Mouse (Mus musculus) neural tube, embryonic 11.5 days (tissue): ENCODE data around the gene Lemd2. TPM values are rescaled to one million over a fixed set of nuclear protein-coding genes. Genes with fewer than 3 reads are reported as not detected.
"Not testable (repeated sequence)": the region's sequence is repeated elsewhere in the genome, so short reads cannot be mapped to it uniquely, and the experiment has no call there.

ENCODE experiments used
- ATAC-seq: fragments of 200-750 bp; cut with Nextera tagmentation; 2 replicates; pipeline ENCODE4 v1.8.0; 2017; ENCODE audit warnings: moderate number of reproducible peaks, mild to moderate bottlenecking, moderate TSS enrichment, moderate library complexity; ENCODE audit not compliant: insufficient read depth, low FRiP score, low TSS enrichment
- DNase-seq: peaks from one replicate; pipeline ENCODE4 v3.0.0-alpha.2; 2015; ENCODE audit warnings: low spot score
- H3K27ac ChIP-seq: fragments of 300-500 bp; sonication (generic); 2 replicates; pipeline ENCODE4 v1.5.1; 2014; ENCODE audit warnings: low read depth, mild to moderate bottlenecking, low read length
- H3K27me3 ChIP-seq: fragments of 300-500 bp; sonication (generic); 2 replicates; pipeline ENCODE4 v1.6.1; 2014; ENCODE audit warnings: mild to moderate bottlenecking, low read length, mixed read lengths; ENCODE audit not compliant: control insufficient read depth, insufficient read depth
- H3K36me3 ChIP-seq: fragments of 300-500 bp; sonication (generic); 2 replicates; pipeline ENCODE4 v1.6.1; 2014; ENCODE audit warnings: mild to moderate bottlenecking, low read length, moderate library complexity, mixed read lengths; ENCODE audit not compliant: control insufficient read depth, insufficient read depth
- H3K4me1 ChIP-seq: fragments of 300-500 bp; sonication (generic); 2 replicates; pipeline ENCODE4 v1.6.1; 2014; ENCODE audit warnings: low read length, mixed read lengths; ENCODE audit not compliant: control insufficient read depth, insufficient read depth
- H3K4me2 ChIP-seq: fragments of 300-500 bp; sonication (generic); 2 replicates; pipeline ENCODE4 v1.6.1; 2014; ENCODE audit warnings: low read depth, mild to moderate bottlenecking, moderate library complexity
- H3K4me3 ChIP-seq: fragments of 300-500 bp; sonication (generic); 2 replicates; pipeline ENCODE4 v1.5.1; 2014; ENCODE audit warnings: low read depth, low read length
- H3K9ac ChIP-seq: fragments of 300-500 bp; sonication (generic); 2 replicates; pipeline ENCODE4 v1.6.1; 2014; ENCODE audit warnings: mild to moderate bottlenecking, low read length
- H3K9me3 ChIP-seq: fragments of 300-500 bp; sonication (generic); 2 replicates; pipeline ENCODE4 v1.6.1; 2016; ENCODE audit warnings: low read length; ENCODE audit not compliant: control insufficient read depth
- WGBS: fragments of 180-500 bp; shearing (Covaris S2); extraction: QIAGEN DNeasy Blood & Tissue Kit; methylation state at CpG from one replicate; pipeline ENCODE4 v1.1.7; 2014; 5-methylcytosine and 5-hydroxymethylcytosine counted together
- polyA plus RNA-seq: library from polyadenylated mRNA; unstranded; fragments of >200 nt; fragmentation: Nextera tagmentation; extraction: Ambion mirVana; gene quantifications from 2 replicates; pipeline ENCODE4 v1.2.1, GENCODE M21; 2014

Lemd2 gene
- polyA plus RNA-seq, 1 experiment from 2014 or later = 15.9 TPM

GRCm38 (mm10) chr17:27240556-27241457, 36.5 kb upstream of the Lemd2 start:
- H3K27me3 ChIP-seq = no peaks in the 10 kb centered on the region
- ATAC-seq (no peak), DNase-seq (no peak)
- H3K27ac ChIP-seq = no peak overlapping the region
- no peaks in the 10 kb centered on the region for H3K4me1 ChIP-seq
- no peak overlapping the region for H3K9ac ChIP-seq
- no peak overlapping the region for H3K4me2 ChIP-seq
- H3K9me3 ChIP-seq = no peaks in the 10 kb centered on the region
- WGBS = 54% methylated on average over 15 of the region's 15 CpGs
- no peak overlapping the region for H3K4me3 ChIP-seq
- no peaks in the 10 kb centered on the region for H3K36me3 ChIP-seq

GRCm38 (mm10) chr17:27239941-27240340, 35.7 kb upstream of the Lemd2 start:
- Histone ChIP-seq H3K4me2 (no peak overlapping the region), H3K27me3 (no peaks in the 10 kb centered on the region), H3K36me3 (no peaks in the 10 kb centered on the region), H3K9ac (no peak overlapping the region), H3K4me1 (no peaks in the 10 kb centered on the region), H3K27ac (no peak overlapping the region), H3K9me3 (no peaks in the 10 kb centered on the region), H3K4me3 (no peak overlapping the region)
- ATAC-seq = no peak
- no peak for DNase-seq
- 91% methylated on average over 5 of the region's 5 CpGs for WGBS

DNA sequence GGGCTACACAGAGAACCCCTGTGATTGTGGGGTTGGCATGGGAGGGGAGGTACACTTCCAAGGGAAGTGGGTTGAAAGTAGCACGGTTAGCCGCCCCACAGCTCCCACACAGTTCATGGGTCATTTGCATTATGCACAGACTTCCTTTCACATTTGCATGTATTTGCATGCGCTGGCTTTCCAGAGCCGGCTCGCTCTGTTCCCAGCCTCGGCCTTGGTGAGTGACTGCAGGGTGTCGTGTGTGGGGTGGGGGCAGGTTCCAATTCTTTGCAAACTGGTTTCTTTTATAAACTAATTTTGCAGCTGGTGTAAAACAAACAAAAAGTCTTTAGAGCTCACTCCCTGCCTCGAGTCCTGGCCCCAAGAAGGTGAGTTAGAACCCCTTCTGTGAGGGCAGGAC, 34.4 kb upstream of the Lemd2 start:
- Histone ChIP-seq H3K27ac (no peak overlapping the region), H3K4me1 (no peaks in the 10 kb centered on the region), H3K4me3 (no peak overlapping the region), H3K9ac (no peak overlapping the region), H3K9me3 (no peaks in the 10 kb centered on the region), H3K36me3 (no peaks in the 10 kb centered on the region), H3K27me3 (no peaks in the 10 kb centered on the region), H3K4me2 (no peak overlapping the region)
- no peak for ATAC-seq
- no peak for DNase-seq
- 36% methylated on average over 8 of the region's 8 CpGs for WGBS

DNA sequence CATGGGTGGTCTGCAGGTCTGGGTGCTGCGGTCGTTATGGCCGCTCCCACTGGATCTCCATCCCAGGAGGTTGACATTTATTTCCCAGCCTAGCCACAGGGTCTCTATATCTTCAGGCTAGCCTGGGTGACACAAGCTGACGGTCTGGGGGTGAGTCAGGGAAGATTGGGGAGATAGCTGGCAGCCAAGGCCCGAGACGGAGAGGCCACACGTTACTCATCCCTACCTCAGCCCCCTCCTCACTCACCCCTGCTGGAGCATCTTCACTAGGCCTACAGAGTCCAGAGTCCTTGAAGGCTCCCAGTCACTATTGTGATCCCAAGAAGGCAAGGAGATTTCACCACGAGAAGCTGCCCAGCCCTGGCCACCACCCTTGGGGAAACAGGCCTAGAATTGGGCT, 33.5 kb upstream of the Lemd2 start:
- WGBS = 84% methylated on average over 8 of the region's 8 CpGs
- no peaks in the 10 kb centered on the region for H3K36me3 ChIP-seq
- H3K4me2 ChIP-seq = no peak overlapping the region
- H3K4me1 ChIP-seq = no peaks in the 10 kb centered on the region
- no peak for DNase-seq
- H3K27me3 ChIP-seq = no peaks in the 10 kb centered on the region
- no peak overlapping the region for H3K27ac ChIP-seq
- H3K9me3 ChIP-seq = no peaks in the 10 kb centered on the region
- no peak for ATAC-seq
- H3K4me3 ChIP-seq = no peak overlapping the region
- no peak overlapping the region for H3K9ac ChIP-seq

GRCm38 (mm10) chr17:27233298-27233697, 29.0 kb upstream of the Lemd2 start:
- no peaks in the 10 kb centered on the region for H3K36me3 ChIP-seq
- H3K27ac ChIP-seq = no peak overlapping the region
- H3K9me3 ChIP-seq = no peaks in the 10 kb centered on the region
- no peaks in the 10 kb centered on the region for H3K27me3 ChIP-seq
- no peak overlapping the region for H3K4me2 ChIP-seq
- H3K4me3 ChIP-seq = no peak overlapping the region
- H3K4me1 ChIP-seq = peaks cover 5% of the 10 kb centered on the region; the same call in 1 of the 2 replicates
- WGBS = 82% methylated on average over 7 of the region's 7 CpGs
- DNase-seq (no peak), ATAC-seq (no peak)
- H3K9ac ChIP-seq = no peak overlapping the region

- Histone ChIP-seq H3K4me2 (no peak overlapping the region), H3K9me3 (no peaks in the 10 kb centered on the region), H3K36me3 (no peaks in the 10 kb centered on the region), H3K4me3 (no peak overlapping the region), H3K4me1 (peaks cover 8% of the 10 kb centered on the region; the same call in 1 of the 2 replicates), H3K27ac (no peak overlapping the region), H3K27me3 (no peaks in the 10 kb centered on the region), H3K9ac (no peak overlapping the region)
- ATAC-seq (no peak), DNase-seq (no peak)
- 87% methylated on average over 3 of the region's 3 CpGs for WGBS
Observed at GRCm38 (mm10) chr17:27232176-27232575, 27.9 kb upstream of the Lemd2 start.

DNA sequence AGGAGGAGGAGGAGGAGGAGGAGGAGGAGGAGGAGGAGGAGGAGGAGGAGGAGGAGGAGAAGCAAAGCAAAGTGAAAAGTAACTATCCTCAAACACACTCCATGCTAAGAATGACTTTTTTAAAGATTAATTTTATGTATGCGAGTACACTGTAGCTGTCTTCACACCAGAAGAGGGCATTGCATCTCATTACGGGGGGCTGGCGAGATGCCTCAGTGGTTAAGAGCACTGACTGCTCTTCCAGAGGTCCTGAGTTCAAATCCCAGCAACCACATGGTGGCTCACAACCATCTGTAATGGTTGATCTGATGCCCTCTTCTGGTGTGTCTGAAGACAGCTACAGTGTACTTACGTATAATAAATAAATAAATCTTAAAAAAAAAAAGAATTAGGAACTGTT, 27.3 kb upstream of the Lemd2 start:
- not testable (repeated sequence) for ATAC-seq, H3K4me2 ChIP-seq, H3K27me3 ChIP-seq, H3K27ac ChIP-seq, H3K4me3 ChIP-seq, DNase-seq, H3K9me3 ChIP-seq, H3K4me1 ChIP-seq, H3K36me3 ChIP-seq, H3K9ac ChIP-seq
- 90% methylated on average over 4 of the region's 4 CpGs for WGBS

DNA sequence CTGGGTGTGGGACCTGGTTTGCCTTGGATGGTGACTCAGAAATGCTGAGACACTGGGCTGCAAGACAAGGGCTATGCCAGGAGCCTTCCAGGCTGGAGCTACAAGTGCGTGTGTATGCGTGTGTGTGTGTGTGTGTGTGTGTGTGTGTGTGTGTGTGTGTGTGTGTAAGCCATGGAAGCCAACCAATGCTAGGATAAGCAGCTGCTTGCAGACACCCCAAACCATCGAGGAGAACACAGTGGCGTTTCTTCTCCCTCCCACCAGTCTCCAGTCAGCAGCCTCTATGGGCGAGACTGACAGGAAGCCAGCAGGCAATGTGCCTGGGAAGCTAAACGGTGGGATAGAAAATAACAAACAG, 26.9 kb upstream of the Lemd2 start:
- no peak for ATAC-seq
- DNase-seq = no peak
- 62% methylated on average over 6 of the region's 6 CpGs for WGBS

GRCm38 (mm10) chr17:27230455-27231145, 26.3 kb upstream of the Lemd2 start:
- Histone ChIP-seq H3K9me3 (no peaks in the 10 kb centered on the region), H3K27ac (no peak overlapping the region), H3K4me3 (no peak overlapping the region), H3K36me3 (no peaks in the 10 kb centered on the region), H3K4me1 (peaks cover 8% of the 10 kb centered on the region; the same call in 1 of the 2 replicates), H3K27me3 (no peaks in the 10 kb centered on the region), H3K4me2 (no peak overlapping the region), H3K9ac (no peak overlapping the region)
- ATAC-seq (no peak), DNase-seq (no peak)
- 57% methylated on average over 8 of the region's 8 CpGs for WGBS

More for the DNA sequence above, 26.9 kb upstream of the Lemd2 start:
- H3K36me3 ChIP-seq = no peaks in the 10 kb centered on the region
- H3K27ac ChIP-seq = no peak overlapping the region
- H3K4me3 ChIP-seq = no peak overlapping the region
- peaks cover 8% of the 10 kb centered on the region; the same call in 1 of the 2 replicates for H3K4me1 ChIP-seq
- no peaks in the 10 kb centered on the region for H3K27me3 ChIP-seq
- H3K9me3 ChIP-seq = no peaks in the 10 kb centered on the region
- H3K4me2 ChIP-seq = no peak overlapping the region
- H3K9ac ChIP-seq = no peak overlapping the region
